Mouse (Mus musculus) ovary, postnatal 36 days (tissue): ENCODE measurements around the gene Mgat4a.
A peak's percentile ranks its signal among the peaks of the same experiment; 100 is the strongest.

Experiments
- DNase-seq: peaks from one replicate; pipeline ENCODE4 v3.0.0; 2022; ENCODE audit warnings: low spot score, mixed read lengths

Gene Mgat4a

DNA sequence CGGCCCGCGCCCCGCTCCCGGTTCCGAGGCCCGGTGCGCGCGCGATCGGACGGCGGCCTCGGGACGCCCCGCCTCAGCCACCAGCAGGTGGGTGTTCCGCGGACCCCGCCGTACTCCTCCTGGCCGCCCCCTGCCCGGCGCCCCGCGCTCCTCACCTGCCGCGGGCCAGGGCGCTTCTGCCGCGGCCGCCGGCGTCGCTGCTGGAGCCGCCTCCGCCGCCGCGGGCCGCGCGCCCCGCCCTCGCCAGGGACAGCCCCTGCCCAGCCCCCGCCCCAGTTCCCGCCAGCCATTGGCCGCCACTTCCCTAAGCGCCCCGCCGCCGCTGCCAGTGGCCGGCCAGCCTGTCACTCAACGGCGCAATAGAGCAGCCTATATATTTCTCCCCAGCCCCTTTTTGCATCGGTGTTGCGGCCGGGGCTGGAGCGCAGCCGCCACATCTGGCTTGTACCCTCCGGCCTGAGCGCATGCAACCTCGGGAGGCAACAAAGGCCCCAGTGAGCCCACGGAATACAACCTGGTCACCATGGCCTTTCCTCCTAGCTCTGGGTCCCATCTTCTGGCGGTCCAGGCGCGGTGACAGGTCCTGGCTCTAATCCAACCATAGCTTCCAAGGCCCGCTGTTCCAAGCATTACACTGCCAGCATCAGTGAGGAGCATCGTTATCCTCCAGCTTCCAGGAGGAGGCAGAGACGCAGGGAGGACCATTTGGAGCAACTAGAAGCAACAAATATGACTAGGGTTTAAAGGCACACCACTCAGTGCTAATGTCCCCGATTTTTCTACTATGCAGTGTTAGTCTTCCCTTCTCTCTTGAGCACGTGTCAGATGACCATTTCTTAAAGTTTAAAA, at the start of gene Mgat4a:
Gene Mgat4a, minus strand, starts transcription at position 207 of the 849 bp plus-strand sequence.
- peak; percentile 89 for DNase-seq

- DNase-seq: peak; percentile 25
Observed at GRCm38 (mm10) chr1:37585809-37586480, 45.1 kb upstream of the Mgat4a start.

GRCm38 (mm10) chr1:37583795-37584464, 43.1 kb upstream of the Mgat4a start:
- DNase-seq: no peak

GRCm38 (mm10) chr1:37583167-37583566, 42.4 kb upstream of the Mgat4a start:
- DNase-seq: no peak

DNA sequence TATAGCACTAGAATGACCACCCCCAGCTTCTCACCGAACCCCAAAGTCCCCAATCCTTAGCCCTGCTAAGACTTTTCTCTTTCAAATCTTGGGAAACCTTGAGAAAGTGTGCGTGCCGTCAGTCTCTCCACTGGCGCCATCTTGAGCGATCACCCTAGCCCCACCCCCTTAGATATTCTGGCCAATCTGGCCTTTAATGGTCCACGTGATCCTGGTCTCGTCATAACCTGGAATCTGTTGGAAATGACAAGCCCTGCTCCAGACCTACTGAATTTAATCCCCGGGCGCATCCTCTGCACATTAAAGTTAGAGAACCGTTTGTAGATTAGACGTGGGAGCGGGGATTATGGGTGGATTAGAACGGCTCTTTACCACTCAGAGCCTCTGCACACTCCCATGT, 38.9 kb upstream of the Mgat4a start:
- DNase-seq: no peak

DNA sequence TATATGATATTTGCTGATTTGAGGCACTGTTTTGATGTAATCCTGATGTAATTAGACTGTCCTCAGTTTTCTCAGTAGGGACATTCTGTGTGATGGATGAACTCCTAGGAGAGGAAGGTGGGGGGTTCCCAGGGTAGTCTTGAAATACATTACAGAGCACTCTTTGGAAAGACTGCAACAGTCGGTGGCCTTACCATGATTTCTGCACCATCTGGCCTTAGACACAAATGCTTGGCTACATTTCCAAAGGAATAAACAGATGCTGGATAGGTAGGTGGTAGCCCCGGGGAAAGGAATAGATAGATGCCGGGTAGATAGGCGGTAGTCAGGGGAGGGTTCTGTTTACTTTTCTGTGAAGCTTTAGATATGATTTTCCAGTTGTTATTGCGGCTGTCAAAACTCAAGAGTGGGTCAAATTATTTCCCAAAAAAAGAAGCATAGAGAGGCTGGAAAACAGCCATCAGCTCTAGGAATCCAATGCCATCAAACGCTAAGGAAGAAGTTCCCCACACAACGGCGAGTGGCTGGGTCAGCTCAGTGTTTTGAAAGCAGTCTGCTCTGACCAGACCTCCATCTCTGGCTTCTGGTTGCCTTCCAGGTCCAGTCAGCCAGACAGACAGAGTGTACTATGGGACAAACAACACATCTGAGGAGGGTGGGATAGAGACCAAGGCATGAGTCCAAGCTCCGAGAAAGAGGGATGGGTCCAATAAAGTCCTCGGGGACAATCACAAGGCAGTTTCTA, 31.9 kb upstream of the Mgat4a start:
- no peak for DNase-seq

- no peak for DNase-seq
Observed at GRCm38 (mm10) chr1:37568379-37568778, 27.6 kb upstream of the Mgat4a start.

- no peak for DNase-seq
Observed at GRCm38 (mm10) chr1:37566754-37567153, 25.9 kb upstream of the Mgat4a start.

DNA sequence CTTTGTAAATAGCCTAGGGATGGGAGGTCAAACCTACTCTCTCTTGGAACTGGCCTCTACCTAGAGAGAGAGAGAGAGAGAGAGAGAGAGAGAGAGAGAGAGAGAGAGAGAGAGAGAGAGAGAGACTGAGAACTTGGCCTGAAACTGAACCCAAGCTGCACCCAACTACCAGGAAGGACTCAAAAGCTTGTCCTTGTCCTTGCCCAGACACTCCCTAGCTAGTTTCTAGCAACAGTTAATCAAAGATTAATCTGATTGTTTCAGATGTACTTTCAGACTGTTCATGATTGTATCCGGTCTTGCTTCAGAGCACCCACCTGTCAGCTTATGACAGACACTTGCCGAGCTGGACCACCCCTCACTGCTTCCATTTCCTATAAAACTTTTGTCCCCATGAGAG, 25.5 kb upstream of the Mgat4a start:
- no peak for DNase-seq

- DNase-seq: no peak
Observed at GRCm38 (mm10) chr1:37565396-37565795, 24.6 kb upstream of the Mgat4a start.

GRCm38 (mm10) chr1:37561955-37562354, 21.1 kb upstream of the Mgat4a start:
- DNase-seq: no peak

DNA sequence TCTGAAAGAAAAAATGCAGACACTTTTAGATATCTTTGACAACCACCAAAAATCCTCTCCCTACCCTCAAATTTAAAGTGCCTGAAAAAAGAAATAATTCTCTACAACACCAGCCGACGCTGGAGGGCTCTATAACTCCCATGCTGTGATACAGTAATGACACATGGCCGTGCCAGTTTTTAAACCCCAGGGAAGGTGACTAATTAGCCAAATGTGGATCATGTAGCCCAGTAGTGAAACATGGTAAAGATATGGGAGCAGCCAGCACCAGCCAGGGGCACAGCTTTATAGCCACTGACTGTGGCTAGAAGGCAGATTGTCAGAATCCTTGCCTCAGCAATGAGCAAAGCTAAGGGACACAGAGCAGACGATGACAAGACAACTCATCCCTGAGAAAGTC, 19.5 kb upstream of the Mgat4a start:
- no peak for DNase-seq

GRCm38 (mm10) chr1:37551986-37552385, 11.2 kb upstream of the Mgat4a start:
- DNase-seq: no peak

DNA sequence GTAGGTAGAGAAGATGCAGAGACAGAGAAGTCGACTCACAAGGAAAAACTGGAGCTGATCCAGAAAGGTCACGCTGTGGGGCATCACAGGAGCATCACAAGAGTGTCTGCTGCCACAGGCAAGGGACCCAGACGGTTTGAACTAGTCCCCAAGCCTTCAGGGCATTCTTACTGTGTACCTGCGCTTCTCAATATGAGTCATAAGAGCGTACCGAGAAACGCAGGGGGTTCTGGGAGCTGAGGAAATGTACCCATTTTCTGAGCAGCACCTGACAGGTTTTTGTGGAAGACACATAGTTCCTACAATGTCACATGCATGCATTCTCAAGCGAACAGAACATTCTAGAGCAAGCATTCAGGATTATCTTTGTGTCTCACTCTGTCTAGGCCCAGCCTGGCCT, 8.7 kb upstream of the Mgat4a start:
- DNase-seq: no peak

DNA sequence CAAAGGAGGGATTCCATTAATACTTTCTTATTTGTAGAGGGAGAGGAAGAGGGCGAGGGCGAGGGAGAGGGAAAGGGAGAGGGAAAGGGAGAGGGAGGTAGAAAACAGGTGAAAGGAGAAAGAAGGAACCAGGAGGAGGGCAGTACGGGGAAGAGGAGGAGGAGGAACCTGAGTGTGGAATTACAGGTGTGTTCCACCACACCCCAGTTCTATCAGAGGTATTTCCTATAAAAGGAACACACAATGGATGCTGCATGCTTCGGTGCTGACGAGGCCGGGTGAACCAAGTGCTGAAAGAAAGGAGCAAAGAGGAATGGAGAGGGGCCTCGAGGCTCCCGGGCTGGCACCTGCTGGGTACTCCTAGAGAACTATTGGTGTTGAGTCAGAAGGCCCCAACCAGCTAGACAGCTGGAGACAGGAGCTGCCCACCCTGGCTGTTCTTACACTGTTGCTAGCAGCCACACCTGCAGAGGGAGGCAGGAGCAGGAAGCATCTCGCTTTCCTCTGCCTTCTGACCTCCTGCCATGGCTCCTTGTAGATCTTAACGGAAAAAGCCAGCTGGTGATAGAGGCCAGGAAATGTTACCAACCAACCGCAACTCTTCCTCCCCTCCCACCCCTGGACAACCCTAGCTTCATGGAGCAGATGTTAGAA, 5.7 kb upstream of the Mgat4a start:
- no peak for DNase-seq

GRCm38 (mm10) chr1:37544251-37544650, 3.4 kb upstream of the Mgat4a start:
- no peak for DNase-seq

DNA sequence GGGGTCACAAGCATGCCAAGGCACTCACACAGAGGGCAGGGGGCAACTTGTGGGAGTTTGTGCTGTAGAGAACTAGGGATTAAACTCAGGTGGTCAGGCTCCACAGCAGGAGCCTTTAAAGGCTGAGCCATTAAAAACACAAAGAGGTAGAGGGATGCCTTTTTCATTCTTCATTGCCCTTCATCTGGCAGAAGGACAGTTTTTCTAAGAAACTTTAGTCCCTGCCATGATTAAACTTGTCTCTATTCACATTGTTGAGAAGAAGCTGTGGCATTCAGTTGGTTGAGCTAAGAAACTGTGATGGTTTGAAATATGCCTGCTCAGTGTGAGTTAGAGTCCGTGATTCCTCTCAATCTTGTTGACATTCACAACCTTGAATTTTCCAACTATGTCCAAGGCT, 2.2 kb upstream of the Mgat4a start:
- no peak for DNase-seq

- no peak for DNase-seq
Observed at GRCm38 (mm10) chr1:37539968-37540809, 627 bp downstream of the Mgat4a start.

DNA sequence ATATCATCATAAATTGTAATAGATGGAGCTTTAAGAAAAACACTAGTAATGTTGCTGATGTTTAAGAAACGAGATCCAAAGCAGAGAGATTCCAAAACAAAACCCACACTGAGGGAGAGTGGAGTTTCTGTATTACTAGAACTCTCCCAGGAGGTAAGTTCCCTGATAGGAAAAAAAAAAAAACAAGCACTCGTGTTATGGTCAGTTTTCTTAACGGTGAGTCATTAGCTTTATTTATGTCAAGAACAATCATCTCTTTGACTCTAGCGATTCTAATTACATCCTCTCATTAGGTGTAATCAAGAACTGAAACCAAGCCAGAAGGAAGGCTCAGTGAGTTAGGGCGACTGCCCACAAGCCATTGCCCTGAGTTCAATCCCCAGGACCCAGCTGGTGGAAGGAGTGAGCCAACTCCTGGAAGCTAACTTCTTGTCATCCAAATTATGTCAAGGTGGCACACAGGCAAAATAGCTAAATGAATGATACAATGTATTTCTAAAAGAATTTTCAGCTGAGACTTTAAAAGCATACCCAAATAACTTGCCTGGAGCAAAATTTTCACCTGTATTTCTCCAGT, 6.2 kb downstream of the Mgat4a start:
- DNase-seq: no peak

DNA sequence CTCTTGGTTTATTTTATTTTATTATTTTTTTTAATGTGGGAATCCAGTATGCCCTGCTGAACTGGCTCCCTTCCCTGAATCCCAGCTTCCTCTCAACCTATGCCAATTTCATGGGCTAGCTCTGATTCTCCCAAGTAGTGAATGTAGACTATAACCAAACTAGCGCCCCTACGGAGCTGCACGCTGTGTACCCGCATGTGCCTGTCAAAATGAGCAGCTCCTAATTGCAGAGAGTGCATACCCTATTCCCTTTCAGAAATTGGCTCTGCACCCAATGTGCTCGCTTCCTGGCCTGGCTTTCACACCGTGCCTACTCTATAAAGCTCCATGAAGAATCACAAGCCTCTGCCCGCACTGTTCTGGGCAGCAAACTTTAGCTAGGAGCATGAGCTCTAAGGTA, 7.6 kb downstream of the Mgat4a start:
- no peak for DNase-seq

GRCm38 (mm10) chr1:37532533-37532840, 8.3 kb downstream of the Mgat4a start:
- no peak for DNase-seq
